Mouse (Mus musculus) v-Abl transformed pro-B cells (cell line): ENCODE results near the gene Polg2.
"Not testable (repeated sequence)": the region's sequence is repeated elsewhere in the genome, so short reads cannot be mapped to it uniquely, and the experiment has no call there.

Source experiments
- in situ Hi-C, 2 experiments: fragments of 400-800 bp; cut with MboI; formaldehyde crosslinking; loops; one replicate each; pipeline ENCODE4 v1.15.1; 2025; ENCODE audit not compliant: unreplicated experiment in 2 of 2

The Polg2 gene

GRCm38 (mm10) chr11:106737178-106737621 is 42.1 kb downstream of the Polg2 start:
- in situ Hi-C loops = loop anchor here in 1 of 2 experiments (10.0 kb wide), 1 partner anchor 322 kb away; no protein-coding TSS in a partner anchor

DNA sequence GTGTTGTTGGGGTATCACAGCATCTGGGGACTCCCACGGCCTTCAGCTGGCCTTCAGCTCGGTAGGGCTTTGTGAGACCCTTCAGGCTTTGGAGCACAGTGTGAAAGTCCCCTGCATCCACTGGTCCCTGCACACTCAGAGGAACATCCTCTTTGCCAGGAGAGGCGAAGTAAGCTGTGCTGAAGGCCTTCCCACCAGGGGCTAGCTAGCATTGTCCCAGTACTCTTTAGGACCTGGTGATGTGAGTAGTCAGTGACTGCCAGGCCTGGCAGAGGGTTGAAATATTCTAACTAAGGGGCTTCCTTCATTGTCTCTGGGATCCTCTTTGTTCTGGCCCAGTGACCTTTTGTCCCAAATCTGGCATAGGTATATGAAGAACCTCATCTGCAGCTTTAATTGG is 42.7 kb downstream of the Polg2 start:
- in situ Hi-C loops = loop anchor here in 1 of 2 experiments (10.0 kb wide), 1 partner anchor 322 kb away; no protein-coding TSS in a partner anchor

DNA sequence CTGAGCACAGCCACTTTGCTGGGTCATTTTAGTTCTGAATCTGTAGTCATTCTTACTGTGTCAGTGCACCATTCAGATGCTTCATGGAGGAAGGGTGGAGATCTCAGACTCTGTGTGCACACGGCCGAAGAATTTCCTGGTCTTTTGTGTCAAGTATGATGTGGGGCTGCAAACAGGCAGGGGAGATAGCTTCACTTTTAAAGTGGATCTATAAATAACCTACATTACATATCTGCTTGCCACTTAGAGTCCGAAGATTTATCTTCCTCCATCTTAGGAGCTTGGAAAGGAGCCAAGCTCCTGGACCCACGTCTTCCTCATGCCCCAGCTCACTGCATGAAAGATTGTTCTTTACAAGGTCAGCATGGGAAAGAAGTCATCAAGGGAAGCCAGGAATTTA is 48.6 kb downstream of the Polg2 start:
- in situ Hi-C loops = loop anchor here in 1 of 2 experiments (10.0 kb wide), 1 partner anchor 316 kb away; no protein-coding TSS in a partner anchor

- in situ Hi-C loops = loop anchor here in 1 of 2 experiments (10.0 kb wide), 1 partner anchor 315 kb away; no protein-coding TSS in a partner anchor
These were observed 49.7 kb downstream of the Polg2 start for GRCm38 (mm10) chr11:106729656-106730055.

DNA sequence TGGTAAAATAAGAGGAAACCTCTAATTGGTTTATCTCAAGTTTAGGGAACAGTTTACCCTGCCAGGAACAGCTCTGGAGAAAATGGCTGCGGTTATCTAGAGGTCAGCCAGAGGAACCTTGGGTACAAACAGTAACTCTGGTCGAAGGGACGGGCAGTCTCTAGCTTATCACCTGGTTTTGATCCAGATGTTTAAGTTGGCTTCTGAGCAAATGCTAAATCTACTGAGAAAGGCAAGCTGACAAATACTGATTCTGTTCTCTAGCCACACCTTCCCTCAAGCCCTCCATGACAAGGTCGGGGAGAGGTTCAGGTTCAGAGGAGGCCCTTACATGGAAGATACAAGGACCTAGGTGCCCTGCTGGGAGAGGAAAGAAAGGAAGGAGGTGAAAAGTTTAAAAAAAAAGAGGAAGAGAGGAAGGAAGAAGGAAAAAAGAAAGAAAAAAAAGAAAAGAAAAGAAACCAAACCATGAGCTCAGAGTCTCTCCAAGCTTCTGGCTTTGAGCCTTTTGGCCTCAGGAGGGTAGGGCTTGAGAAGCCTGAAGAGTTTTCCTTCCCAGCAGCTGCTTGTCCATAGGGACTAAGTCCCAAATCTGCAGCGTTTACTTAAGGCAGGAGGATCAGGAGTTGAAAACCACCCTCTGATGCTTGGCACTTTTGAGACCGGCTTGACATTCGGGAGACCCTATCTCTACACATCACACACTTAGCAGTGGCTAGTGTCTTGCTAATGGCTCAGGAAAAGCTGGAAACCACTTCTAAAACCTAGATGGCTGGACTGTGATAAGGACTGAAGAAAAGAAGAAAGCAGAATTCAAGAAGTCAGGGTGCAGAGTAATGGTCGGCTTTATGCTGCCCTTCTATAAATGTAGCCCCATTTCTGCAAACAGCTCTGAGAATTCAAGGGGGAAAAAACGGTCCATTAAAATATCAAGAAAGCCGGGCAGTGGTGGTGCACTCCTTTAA is 50.7 kb downstream of the Polg2 start:
- in situ Hi-C loops = no loop called here

GRCm38 (mm10) chr11:106727967-106728366 is 51.4 kb downstream of the Polg2 start:
- in situ Hi-C loops = no loop called here

DNA sequence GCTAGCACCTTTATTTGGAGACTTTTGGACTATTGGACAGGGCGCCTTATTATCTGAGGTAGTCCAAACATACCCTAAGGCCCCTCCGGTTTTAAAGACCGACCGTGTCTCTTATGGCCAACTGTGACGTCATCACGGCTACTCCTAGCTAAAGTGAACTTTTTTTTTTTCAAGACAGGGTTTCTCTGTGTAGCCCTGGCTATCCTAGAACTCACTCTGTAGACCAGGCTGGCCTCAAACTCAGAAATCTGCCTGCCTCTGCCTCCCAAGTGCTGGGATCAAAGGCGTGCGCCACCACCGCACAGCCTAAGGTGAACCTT is 54.5 kb downstream of the Polg2 start:
- in situ Hi-C loops = not testable (repeated sequence)

- in situ Hi-C loops = no loop called here
These were observed 55.0 kb downstream of the Polg2 start for GRCm38 (mm10) chr11:106724176-106724915.

- in situ Hi-C loops = no loop called here
These were observed 55.7 kb downstream of the Polg2 start for GRCm38 (mm10) chr11:106723611-106724125.

GRCm38 (mm10) chr11:106722831-106723361 is 56.4 kb downstream of the Polg2 start:
- in situ Hi-C loops = no loop called here

GRCm38 (mm10) chr11:106720379-106720778 is 59.0 kb downstream of the Polg2 start:
- in situ Hi-C loops = no loop called here
